Mouse (Mus musculus) cortical plate, adult 2 months (tissue): ENCODE results near the gene Pih1d3.

Experiments
- CTCF ChIP-seq: fragments of 200-500 bp; IDR thresholded peaks from 2 replicates; pipeline ENCODE4 v1.5.1; 2011; ENCODE audit warnings: mild to moderate bottlenecking, control low read depth, low read length; ENCODE audit not compliant: insufficient read depth; ENCODE audit errors: extremely low read depth
- POLR2A ChIP-seq: fragments of 200-500 bp; IDR thresholded peaks from 2 replicates; pipeline ENCODE4 v1.6.1; 2011; ENCODE audit warnings: mild to moderate bottlenecking, low read length, control low read depth; ENCODE audit not compliant: insufficient read depth; ENCODE audit errors: extremely low read depth

- TF ChIP-seq POLR2A, result no peak
- TF ChIP-seq CTCF, result no peak
Observed at GRCm38 (mm10) chr1:31205770-31206169, 16.9 kb upstream of the Pih1d3 start.
